Mouse (Mus musculus) brain, adult 2 months (tissue): ENCODE data around the gene Kcnc3.
A peak's percentile ranks its signal among the peaks of the same experiment; 100 is the strongest.

Experiments
- DNase-seq: peaks from one replicate; pipeline ENCODE4 v3.0.0; 2011; ENCODE audit warnings: low read depth, low spot score

Kcnc3 gene

GRCm38 (mm10) chr7:44590402-44591347 lies at the start of gene Kcnc3:
TSS of gene Kcnc3 (plus strand) at chr7:44590664.
- peak; percentile 100 for DNase-seq

GRCm38 (mm10) chr7:44542555-44542954 lies 47.9 kb upstream of the Kcnc3 start:
- DNase-seq: no peak

GRCm38 (mm10) chr7:44543071-44543470 lies 47.4 kb upstream of the Kcnc3 start:
- DNase-seq: no peak

- no peak for DNase-seq
These were observed 44.2 kb upstream of the Kcnc3 start for GRCm38 (mm10) chr7:44546274-44546673.

GRCm38 (mm10) chr7:44547041-44547440 lies 43.4 kb upstream of the Kcnc3 start:
- DNase-seq: no peak

GRCm38 (mm10) chr7:44547725-44548124 lies 42.7 kb upstream of the Kcnc3 start:
- DNase-seq: no peak

- DNase-seq: peak; percentile 99
These were observed 41.9 kb upstream of the Kcnc3 start, which contains the start of gene Pold1 for GRCm38 (mm10) chr7:44548497-44549087. TSS of gene Pold1 (minus strand) at chr7:44548849.

GRCm38 (mm10) chr7:44549621-44550408 lies 40.6 kb upstream of the Kcnc3 start:
- no peak for DNase-seq

GRCm38 (mm10) chr7:44550409-44550678 lies 40.1 kb upstream of the Kcnc3 start:
- DNase-seq: no peak

GRCm38 (mm10) chr7:44551301-44551700 lies 39.2 kb upstream of the Kcnc3 start:
- DNase-seq: no peak

- no peak for DNase-seq
These were observed 38.7 kb upstream of the Kcnc3 start for GRCm38 (mm10) chr7:44551731-44552130.

- DNase-seq: no peak
These were observed 38.1 kb upstream of the Kcnc3 start for GRCm38 (mm10) chr7:44552141-44552908.

- DNase-seq: peak; percentile 78
These were observed 37.2 kb upstream of the Kcnc3 start for GRCm38 (mm10) chr7:44553196-44553764.

- peak; percentile 98 for DNase-seq
These were observed 36.6 kb upstream of the Kcnc3 start, which contains the start of gene Nr1h2 for GRCm38 (mm10) chr7:44553826-44554225. TSS of gene Nr1h2 (minus strand) at chr7:44553951.

GRCm38 (mm10) chr7:44557629-44558028 lies 32.8 kb upstream of the Kcnc3 start:
- DNase-seq: no peak

GRCm38 (mm10) chr7:44560435-44561400 lies 29.7 kb upstream of the Kcnc3 start:
- peak; percentile 93 for DNase-seq

- DNase-seq: no peak
These were observed 27.2 kb upstream of the Kcnc3 start for GRCm38 (mm10) chr7:44563284-44563683.

- DNase-seq: no peak
These were observed 26.0 kb upstream of the Kcnc3 start for GRCm38 (mm10) chr7:44564486-44564885.

- DNase-seq: no peak
These were observed 25.1 kb upstream of the Kcnc3 start for GRCm38 (mm10) chr7:44565414-44565813.

GRCm38 (mm10) chr7:44568803-44569202 lies 21.7 kb upstream of the Kcnc3 start:
- DNase-seq: no peak
